Mouse (Mus musculus): ENCODE measurements around the gene Kdelr3. TPM values are rescaled to one million over a fixed set of nuclear protein-coding genes. Genes with fewer than 3 reads are reported as not detected.

Gene Kdelr3
- polyA plus RNA-seq, 3 experiments from 2014 or later: 0.40 to 1.8 (median 0.42) TPM

DNA sequence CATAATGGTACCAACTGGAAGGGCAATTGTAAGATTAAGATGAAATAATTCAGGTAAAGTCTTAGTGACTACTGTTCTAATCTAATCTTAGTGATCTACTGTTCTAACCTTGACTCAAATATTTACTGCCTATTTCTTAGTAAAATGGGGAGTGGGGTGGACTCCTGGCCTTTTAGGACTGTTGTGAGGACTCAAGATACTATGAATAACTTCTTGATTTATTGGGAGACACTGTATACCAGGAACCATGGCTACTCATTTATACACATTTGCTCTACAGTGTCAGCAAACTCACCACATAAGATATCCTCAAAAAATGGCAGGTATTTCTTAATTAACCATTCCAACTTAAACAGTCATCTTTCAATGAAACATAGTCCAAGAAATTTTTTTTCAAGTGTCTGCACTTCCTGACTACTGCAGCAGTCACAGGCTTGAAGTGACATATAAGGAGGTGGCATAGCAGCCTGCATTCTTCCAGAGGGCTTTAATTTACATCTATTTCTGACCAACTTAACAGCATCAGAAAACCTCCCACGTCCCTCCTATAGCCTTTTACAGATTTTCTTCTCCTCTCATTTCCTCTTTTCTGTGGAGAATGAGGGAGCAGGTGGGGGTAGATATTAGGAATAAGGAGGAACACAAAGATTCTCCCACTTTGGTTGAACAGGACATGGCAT lies 59.5 kb downstream of the Kdelr3 start:
- ATAC-seq: no peak

DNA sequence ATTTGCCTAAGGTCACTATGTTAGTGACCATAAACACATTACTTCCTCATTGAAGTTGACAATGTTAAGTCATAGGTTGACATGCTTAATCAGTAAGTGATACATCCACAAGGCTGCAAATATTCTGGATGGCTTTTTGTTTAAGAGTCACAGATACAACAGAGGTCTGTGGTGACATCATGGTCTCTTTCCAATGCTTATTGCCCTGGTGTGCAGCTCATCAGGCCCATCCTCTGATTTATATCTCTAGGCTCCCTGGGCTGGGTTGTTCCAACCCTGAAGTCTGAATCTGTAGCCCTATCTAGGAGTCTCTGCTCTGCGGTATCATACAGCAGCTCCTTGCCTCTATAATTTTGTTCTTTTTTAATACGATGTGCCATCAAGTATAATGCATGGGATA lies 60.7 kb downstream of the Kdelr3 start:
- no peak for ATAC-seq

Other genes with a start within 250 kb of the Kdelr3 start
- gene Baiap2l2, start 230.9 kb upstream of the Kdelr3 start, polyA plus RNA-seq (2017; shearing (Covaris generic)): 1 to 10 TPM in 1 of 3 experiments, under 1 TPM in 1, not detected in 1; 0.21 to 1.6 TPM
- 10 to 100 TPM; 12.5 to 18.4 (median 15.1) TPM for gene Pla2g6, start 188.0 kb upstream of the Kdelr3 start, polyA plus RNA-seq (2017; shearing (Covaris generic))
- 1 to 10 TPM in 2 of 3 experiments, under 1 TPM in 1; 0.84 to 5.5 (median 1.5) TPM for gene Maff, start 169.8 kb upstream of the Kdelr3 start, polyA plus RNA-seq (2017; shearing (Covaris generic))
- 10 to 100 TPM in 1 of 3 experiments, 1 to 10 TPM in 2; 8.2 to 12.8 (median 9.2) TPM for gene Tmem184b, start 112.8 kb upstream of the Kdelr3 start, polyA plus RNA-seq (2017; shearing (Covaris generic))
- gene Csnk1e, start 60.8 kb upstream of the Kdelr3 start, polyA plus RNA-seq (2017; shearing (Covaris generic)): 1 to 10 TPM; 4.2 to 6.5 (median 4.4) TPM
- gene Kcnj4, start 11.2 kb upstream of the Kdelr3 start, polyA plus RNA-seq (2017; shearing (Covaris generic)): not detected
- gene Ddx17, start 30.3 kb downstream of the Kdelr3 start, polyA plus RNA-seq (2017; shearing (Covaris generic)): 10 to 100 TPM; 30.6 to 34.4 (median 33.2) TPM
- gene Dmc1, start 88.7 kb downstream of the Kdelr3 start, polyA plus RNA-seq (2017; shearing (Covaris generic)): not detected
- under 1 TPM in 2 of 3 experiments, not detected in 1; 0.26 to 0.75 TPM for gene Fam227a, start 142.5 kb downstream of the Kdelr3 start, polyA plus RNA-seq (2017; shearing (Covaris generic))
- 10 to 100 TPM; 15.7 to 18.3 (median 16.8) TPM for gene Cby1, start 142.8 kb downstream of the Kdelr3 start, polyA plus RNA-seq (2017; shearing (Covaris generic))
- gene Tomm22, start 154.4 kb downstream of the Kdelr3 start, polyA plus RNA-seq (2017; shearing (Covaris generic)): 100 to 1,000 TPM; 185 to 255 (median 187) TPM
- gene Josd1, start 171.5 kb downstream of the Kdelr3 start, polyA plus RNA-seq (2017; shearing (Covaris generic)): 1 to 10 TPM; 3.3 to 4.6 (median 4.1) TPM
- gene Gtpbp1, start 174.4 kb downstream of the Kdelr3 start, polyA plus RNA-seq (2017; shearing (Covaris generic)): 10 to 100 TPM; 18.7 to 22.5 (median 21.5) TPM
- gene Sun2, start 226.1 kb downstream of the Kdelr3 start, polyA plus RNA-seq (2017; shearing (Covaris generic)): 10 to 100 TPM; 10.5 to 15.4 (median 12.4) TPM